Mouse (Mus musculus) liver, embryonic 15.5 days (tissue): Measurements from ENCODE around the gene Slc8b1. TPM values are rescaled to one million over a fixed set of nuclear protein-coding genes. Genes with fewer than 3 reads are reported as not detected.

Source experiments
- ATAC-seq: fragments of 200-750 bp; cut with Nextera tagmentation; 2 replicates; pipeline ENCODE4 v1.8.0; 2017; ENCODE audit warnings: moderate number of reproducible peaks, mild to moderate bottlenecking, moderate library complexity; ENCODE audit not compliant: insufficient read depth
- H3K27ac ChIP-seq: fragments of 300-500 bp; sonication (generic); replicated peaks from 2 replicates; pipeline ENCODE4 v1.5.1; 2015; ENCODE audit warnings: mild to moderate bottlenecking, inconsistent platforms
- H3K27me3 ChIP-seq: fragments of 300-500 bp; sonication (generic); 2 replicates; pipeline ENCODE4 v1.6.1; 2015; ENCODE audit warnings: mild to moderate bottlenecking, inconsistent platforms
- H3K36me3 ChIP-seq: fragments of 300-500 bp; sonication (generic); replicated peaks from 2 replicates; pipeline ENCODE4 v1.6.1; 2015; ENCODE audit warnings: moderate library complexity, mild to moderate bottlenecking, inconsistent platforms
- H3K4me1 ChIP-seq: fragments of 300-500 bp; sonication (generic); replicated peaks from 2 replicates; pipeline ENCODE4 v1.6.1; 2015; ENCODE audit warnings: inconsistent platforms
- H3K4me2 ChIP-seq: fragments of 300-500 bp; sonication (generic); 2 replicates; pipeline ENCODE4 v1.6.1; 2015; ENCODE audit warnings: moderate library complexity, mild to moderate bottlenecking, inconsistent platforms
- H3K4me3 ChIP-seq: fragments of 300-500 bp; sonication (generic); replicated peaks from 2 replicates; pipeline ENCODE4 v1.5.1; 2015; ENCODE audit warnings: mild to moderate bottlenecking, inconsistent platforms
- H3K9ac ChIP-seq: fragments of 300-500 bp; sonication (generic); 2 replicates; pipeline ENCODE4 v1.6.1; 2015; ENCODE audit warnings: moderate library complexity, mild to moderate bottlenecking, inconsistent platforms
- H3K9me3 ChIP-seq: fragments of 300-500 bp; sonication (generic); replicated peaks from 2 replicates; pipeline ENCODE4 v1.6.1; 2016; ENCODE audit warnings: inconsistent platforms
- WGBS: fragments of 180-500 bp; shearing (Covaris S2); methylation state at CpG from one replicate; pipeline ENCODE4 v1.1.7; 2015; ENCODE audit warnings: mixed read lengths; ENCODE audit not compliant: insufficient replicate concordance; 5-methylcytosine and 5-hydroxymethylcytosine counted together
- polyA plus RNA-seq: library from polyadenylated mRNA; unstranded; fragments of >200 nt; fragmentation: Nextera tagmentation; extraction: Ambion mirVana; gene quantifications from 2 replicates; pipeline ENCODE4 v1.2.1, GENCODE M21; 2015

Slc8b1 gene
- polyA plus RNA-seq, 1 experiment from 2014 or later: 7.4 TPM

- H3K27ac ChIP-seq: no peak overlapping the region
- no peaks in the 10 kb centered on the region for H3K27me3 ChIP-seq
- no peak overlapping the region for H3K4me2 ChIP-seq
- H3K36me3 ChIP-seq: peaks cover 47% of the 10 kb centered on the region
- H3K9me3 ChIP-seq: no peaks in the 10 kb centered on the region
- H3K4me3 ChIP-seq: no peak overlapping the region
- H3K9ac ChIP-seq: no peak overlapping the region
- H3K4me1 ChIP-seq: peaks cover 25% of the 10 kb centered on the region
- ATAC-seq: no peak
- WGBS: 44% methylated on average over 5 of the region's 5 CpGs
Observed at GRCm38 (mm10) chr5:120525737-120526136, 14.8 kb downstream of the Slc8b1 start.

GRCm38 (mm10) chr5:120526311-120526710, 15.3 kb downstream of the Slc8b1 start:
- no peak overlapping the region for H3K4me2 ChIP-seq
- H3K9me3 ChIP-seq: no peaks in the 10 kb centered on the region
- ATAC-seq: no peak
- H3K9ac ChIP-seq: no peak overlapping the region
- WGBS: 70% methylated on average over 11 of the region's 11 CpGs
- H3K27me3 ChIP-seq: no peaks in the 10 kb centered on the region
- H3K36me3 ChIP-seq: peaks cover 51% of the 10 kb centered on the region
- no peak overlapping the region for H3K4me3 ChIP-seq
- peaks cover 25% of the 10 kb centered on the region for H3K4me1 ChIP-seq
- H3K27ac ChIP-seq: no peak overlapping the region

- no peak overlapping the region for H3K4me2 ChIP-seq
- no peak for ATAC-seq
- no peaks in the 10 kb centered on the region for H3K9me3 ChIP-seq
- H3K36me3 ChIP-seq: peaks cover 42% of the 10 kb centered on the region
- peaks cover 25% of the 10 kb centered on the region for H3K4me1 ChIP-seq
- H3K9ac ChIP-seq: no peak overlapping the region
- no peak overlapping the region for H3K27ac ChIP-seq
- no peak overlapping the region for H3K4me3 ChIP-seq
- no peaks in the 10 kb centered on the region for H3K27me3 ChIP-seq
- WGBS: 43% methylated on average over 16 of the region's 20 CpGs
Observed at GRCm38 (mm10) chr5:120527296-120527964, 16.5 kb downstream of the Slc8b1 start.

- H3K27me3 ChIP-seq: no peaks in the 10 kb centered on the region
- no peaks in the 10 kb centered on the region for H3K9me3 ChIP-seq
- no peak overlapping the region for H3K9ac ChIP-seq
- 63% methylated on average over 8 of the region's 8 CpGs for WGBS
- H3K4me3 ChIP-seq: no peak overlapping the region
- no peak overlapping the region for H3K4me2 ChIP-seq
- no peak for ATAC-seq
- no peaks in the 10 kb centered on the region; the same call in 1 of the 2 replicates for H3K4me1 ChIP-seq
- peaks cover 43% of the 10 kb centered on the region for H3K36me3 ChIP-seq
- no peak overlapping the region for H3K27ac ChIP-seq
Observed at GRCm38 (mm10) chr5:120531631-120532030, 20.7 kb downstream of the Slc8b1 start.

- H3K9ac ChIP-seq: no peak overlapping the region
- no peak overlapping the region for H3K27ac ChIP-seq
- WGBS: 78% methylated on average over 15 of the region's 15 CpGs
- H3K4me3 ChIP-seq: no peak overlapping the region
- no peak for ATAC-seq
- H3K36me3 ChIP-seq: peaks cover 66% of the 10 kb centered on the region
- H3K27me3 ChIP-seq: no peaks in the 10 kb centered on the region
- H3K9me3 ChIP-seq: no peaks in the 10 kb centered on the region
- H3K4me2 ChIP-seq: no peak overlapping the region
- H3K4me1 ChIP-seq: no peaks in the 10 kb centered on the region
Observed at GRCm38 (mm10) chr5:120534071-120534685, 23.2 kb downstream of the Slc8b1 start.

- Histone ChIP-seq H3K27me3 (no peaks in the 10 kb centered on the region), H3K9me3 (no peaks in the 10 kb centered on the region), H3K27ac (no peak overlapping the region), H3K9ac (no peak overlapping the region), H3K36me3 (peaks cover 66% of the 10 kb centered on the region), H3K4me1 (no peaks in the 10 kb centered on the region), H3K4me3 (no peak overlapping the region), H3K4me2 (no peak overlapping the region)
- no peak for ATAC-seq
- WGBS: 74% methylated on average over 2 of the region's 2 CpGs
Observed at GRCm38 (mm10) chr5:120534686-120535075, 23.7 kb downstream of the Slc8b1 start.

GRCm38 (mm10) chr5:120536046-120536445, 25.1 kb downstream of the Slc8b1 start:
- Histone ChIP-seq H3K4me3 (no peak overlapping the region), H3K27ac (no peak overlapping the region), H3K4me2 (no peak overlapping the region), H3K36me3 (peaks cover 72% of the 10 kb centered on the region), H3K9me3 (no peaks in the 10 kb centered on the region), H3K4me1 (no peaks in the 10 kb centered on the region), H3K9ac (no peak overlapping the region), H3K27me3 (no peaks in the 10 kb centered on the region)
- ATAC-seq: no peak
- WGBS: 86% methylated on average over 13 of the region's 13 CpGs

GRCm38 (mm10) chr5:120536632-120537031, 25.7 kb downstream of the Slc8b1 start:
- WGBS: 75% methylated on average over 5 of the region's 5 CpGs
- Histone ChIP-seq H3K9me3 (no peaks in the 10 kb centered on the region), H3K4me2 (no peak overlapping the region), H3K9ac (no peak overlapping the region), H3K27me3 (no peaks in the 10 kb centered on the region), H3K27ac (no peak overlapping the region), H3K36me3 (peaks cover 74% of the 10 kb centered on the region), H3K4me1 (no peaks in the 10 kb centered on the region), H3K4me3 (no peak overlapping the region)
- no peak for ATAC-seq

- Histone ChIP-seq H3K4me1 (no peaks in the 10 kb centered on the region), H3K4me2 (no peak overlapping the region), H3K9me3 (no peaks in the 10 kb centered on the region), H3K9ac (no peak overlapping the region), H3K27me3 (no peaks in the 10 kb centered on the region), H3K4me3 (no peak overlapping the region), H3K36me3 (peaks cover 86% of the 10 kb centered on the region), H3K27ac (no peak overlapping the region)
- 82% methylated on average over 11 of the region's 11 CpGs for WGBS
- no peak for ATAC-seq
Observed at GRCm38 (mm10) chr5:120548236-120548850, 37.4 kb downstream of the Slc8b1 start.

GRCm38 (mm10) chr5:120550137-120550536, 39.2 kb downstream of the Slc8b1 start:
- Histone ChIP-seq H3K36me3 (peaks cover 84% of the 10 kb centered on the region), H3K4me1 (no peaks in the 10 kb centered on the region), H3K4me3 (no peak overlapping the region), H3K27ac (no peak overlapping the region), H3K9me3 (no peaks in the 10 kb centered on the region), H3K4me2 (no peak overlapping the region), H3K9ac (no peak overlapping the region), H3K27me3 (no peaks in the 10 kb centered on the region)
- no peak for ATAC-seq
- WGBS: 70% methylated on average over 5 of the region's 5 CpGs

- Histone ChIP-seq H3K9me3 (no peaks in the 10 kb centered on the region), H3K27me3 (no peaks in the 10 kb centered on the region), H3K36me3 (peaks cover 87% of the 10 kb centered on the region), H3K9ac (no peak overlapping the region), H3K4me1 (no peaks in the 10 kb centered on the region), H3K4me3 (no peak overlapping the region), H3K27ac (no peak overlapping the region), H3K4me2 (no peak overlapping the region)
- WGBS: 88% methylated on average over 5 of the region's 5 CpGs
- ATAC-seq: no peak
Observed at GRCm38 (mm10) chr5:120550673-120551072, 39.7 kb downstream of the Slc8b1 start.
